Mouse (Mus musculus) heart, embryonic 10.5 days (tissue): ENCODE data around the gene Zswim4. TPM values are rescaled to one million over a fixed set of nuclear protein-coding genes. Genes with fewer than 3 reads are reported as not detected.

Source experiments
- DNase-seq: peaks from one replicate; pipeline ENCODE4 v3.0.0-alpha.2; 2017; ENCODE audit warnings: low spot score
- H3K27ac ChIP-seq: fragments of 300-500 bp; sonication (generic); 2 replicates; pipeline ENCODE4 v1.5.1; 2016; ENCODE audit warnings: mild to moderate bottlenecking
- H3K27me3 ChIP-seq: fragments of 300-500 bp; sonication (generic); 2 replicates; pipeline ENCODE4 v1.6.1; 2016; ENCODE audit warnings: mild to moderate bottlenecking; ENCODE audit not compliant: poor library complexity, insufficient read depth, severe bottlenecking
- H3K36me3 ChIP-seq: fragments of 300-500 bp; sonication (generic); 2 replicates; pipeline ENCODE4 v1.6.1; 2016; ENCODE audit warnings: mild to moderate bottlenecking, moderate library complexity
- H3K4me1 ChIP-seq: fragments of 300-500 bp; sonication (generic); 2 replicates; pipeline ENCODE4 v1.6.1; 2016; ENCODE audit warnings: mild to moderate bottlenecking
- H3K4me3 ChIP-seq: fragments of 300-500 bp; sonication (generic); 2 replicates; pipeline ENCODE4 v1.5.1; 2016; ENCODE audit warnings: mild to moderate bottlenecking, moderate library complexity
- H3K9me3 ChIP-seq: fragments of 300-500 bp; sonication (generic); 2 replicates; pipeline ENCODE4 v1.6.1; 2016; ENCODE audit warnings: mild to moderate bottlenecking, moderate library complexity
- WGBS: fragments of 180-500 bp; shearing (Covaris S2); methylation state at CpG from one replicate; pipeline ENCODE4 v1.1.7; 2016; 5-methylcytosine and 5-hydroxymethylcytosine counted together
- microRNA counts: library from miRNA; unstranded; fragments of <30 nt; microRNA quantifications from one replicate; lab custom pipeline; 2017
- microRNA-seq: library from miRNA; unstranded; fragments of <30 nt; microRNA quantifications from one replicate; pipeline ENCODE4, GENCODE M21; 2017
- polyA plus RNA-seq: library from polyadenylated mRNA; unstranded; fragments of >200 nt; fragmentation: Nextera tagmentation; extraction: Ambion mirVana; gene quantifications from 2 replicates; pipeline ENCODE4 v1.2.1, GENCODE M21; 2016

Gene Zswim4
- polyA plus RNA-seq, 1 experiment from 2014 or later, result 17.5 TPM

DNA sequence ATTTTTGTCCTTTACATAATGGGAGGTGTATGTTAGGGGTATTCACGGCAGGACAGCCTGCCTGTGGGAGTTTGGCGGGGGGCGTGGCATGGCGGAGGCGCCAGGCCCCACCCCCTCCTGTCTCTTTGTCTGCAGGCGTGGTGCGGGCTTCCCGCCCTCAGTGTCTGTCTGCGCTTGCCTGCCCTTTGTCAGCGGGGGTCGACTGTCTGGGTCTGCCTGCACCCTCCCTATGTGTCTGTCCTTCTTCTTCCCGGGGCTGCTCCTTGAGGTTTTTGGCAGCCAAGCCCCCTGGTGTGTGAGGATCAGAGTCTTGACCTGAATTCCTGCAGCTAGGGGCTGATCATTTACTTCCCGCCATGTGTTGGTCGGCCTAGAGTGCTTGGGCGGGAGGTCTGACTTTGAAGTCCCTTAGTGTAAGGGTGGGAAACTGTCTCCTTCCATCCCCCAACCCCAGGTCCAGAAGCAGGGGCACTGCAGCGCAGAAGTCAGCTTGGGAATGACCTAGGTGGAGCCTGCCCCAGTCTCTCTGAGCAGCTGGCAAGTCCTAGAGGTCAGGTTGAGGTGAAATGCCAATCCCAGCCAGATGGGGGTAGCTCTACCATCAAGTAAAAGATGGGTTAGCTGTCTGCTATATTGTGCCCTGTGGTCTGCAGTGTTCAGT lies 56.2 kb downstream of the Zswim4 start:
- peak overlapping the region; percentile 90 for H3K27ac ChIP-seq
- H3K36me3 ChIP-seq, result peaks cover 7% of the 10 kb centered on the region; the same call in 1 of the 2 replicates
- peak overlapping the region; percentile 46 for H3K4me3 ChIP-seq
- peaks cover 71% of the 10 kb centered on the region for H3K4me1 ChIP-seq
- DNase-seq, result peak; percentile 87
- WGBS, result 2% methylated on average over 16 of the region's 16 CpGs
- peaks cover 8% of the 10 kb centered on the region; the same call in 1 of the 2 replicates for H3K27me3 ChIP-seq
- H3K9me3 ChIP-seq, result no peaks in the 10 kb centered on the region

DNA sequence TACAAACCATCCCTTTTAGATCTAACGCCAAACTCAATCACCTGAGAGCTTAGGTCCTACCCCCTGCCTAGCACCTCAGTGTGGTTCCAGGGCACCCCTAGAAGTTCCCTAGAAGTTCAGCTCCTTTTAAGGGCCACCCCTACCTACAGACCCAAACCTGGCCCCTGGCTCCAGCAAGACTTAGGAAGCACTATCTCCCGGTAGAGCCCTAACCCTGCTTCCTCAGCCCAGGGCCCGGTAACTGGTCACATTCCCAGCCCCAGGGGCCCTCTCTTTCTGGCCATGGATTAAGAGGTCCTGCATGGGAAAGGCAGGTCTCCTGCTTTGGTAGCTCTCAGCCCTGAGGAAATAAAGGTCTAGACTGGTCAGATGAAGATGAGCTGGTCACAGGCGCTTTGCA lies 56.9 kb downstream of the Zswim4 start:
- peak overlapping the region; percentile 90 for H3K27ac ChIP-seq
- no peaks in the 10 kb centered on the region for H3K9me3 ChIP-seq
- H3K4me3 ChIP-seq, result peak overlapping the region; percentile 46
- peaks cover 13% of the 10 kb centered on the region for H3K36me3 ChIP-seq
- H3K4me1 ChIP-seq, result peaks cover 71% of the 10 kb centered on the region
- peaks cover 5% of the 10 kb centered on the region; the same call in 1 of the 2 replicates for H3K27me3 ChIP-seq
- WGBS, result 14% methylated on average over 4 of the region's 4 CpGs
- DNase-seq, result peak; percentile 72

DNA sequence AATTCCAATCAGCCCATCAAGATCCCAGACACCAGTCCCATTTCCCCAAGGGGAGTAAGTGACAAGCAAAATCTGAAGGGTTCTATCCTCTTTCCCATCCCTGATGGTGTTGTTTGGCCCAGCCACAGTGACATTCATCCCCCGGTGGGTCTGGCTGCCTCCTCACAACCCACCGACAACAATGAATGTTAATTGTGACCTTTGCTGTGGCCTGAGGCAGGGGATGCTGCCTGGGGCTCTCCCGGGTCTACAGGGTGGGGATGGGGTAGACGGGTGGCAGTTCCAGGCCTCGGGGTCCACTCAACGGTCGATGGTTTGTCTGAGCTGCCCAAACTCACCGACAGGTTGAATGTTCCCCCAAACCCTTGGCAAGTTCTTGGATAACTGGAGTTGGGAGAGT lies 58.3 kb downstream of the Zswim4 start:
- H3K36me3 ChIP-seq, result peaks cover 26% of the 10 kb centered on the region
- WGBS, result 83% methylated on average over 8 of the region's 8 CpGs

DNA sequence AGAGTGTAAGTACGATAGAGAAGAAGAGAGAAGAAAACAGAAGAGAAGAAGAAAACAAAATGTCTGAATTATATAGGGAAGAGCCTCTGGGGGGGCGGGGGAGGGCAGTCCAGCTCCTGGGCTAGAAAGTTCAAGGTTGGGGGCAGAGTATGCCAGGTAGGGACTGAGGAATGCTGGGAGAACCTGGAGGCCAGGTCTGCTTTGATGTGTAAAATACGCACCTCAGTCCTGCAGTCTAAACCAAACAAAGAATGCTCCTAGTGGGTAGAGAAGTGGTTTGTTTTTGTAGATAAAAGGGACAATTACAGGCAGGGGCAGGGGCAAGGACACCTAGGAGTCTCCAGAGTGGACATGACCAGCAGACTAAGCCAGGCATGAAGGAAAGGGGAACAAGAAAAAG lies 59.5 kb downstream of the Zswim4 start:
- Histone ChIP-seq H3K4me3 (no peak overlapping the region), H3K9me3 (no peaks in the 10 kb centered on the region), H3K27me3 (no peaks in the 10 kb centered on the region), H3K36me3 (peaks cover 38% of the 10 kb centered on the region), H3K4me1 (peaks cover 51% of the 10 kb centered on the region), H3K27ac (no peak overlapping the region)
- 83% methylated on average over 3 of the region's 3 CpGs for WGBS
- no peak for DNase-seq

More for the DNA sequence above, 58.3 kb downstream of the Zswim4 start:
- Histone ChIP-seq H3K9me3 (no peaks in the 10 kb centered on the region), H3K4me3 (no peak overlapping the region), H3K27ac (peak overlapping the region; percentile 30; the same call in 1 of the 2 replicates), H3K4me1 (peaks cover 61% of the 10 kb centered on the region), H3K27me3 (no peaks in the 10 kb centered on the region)
- no peak for DNase-seq

DNA sequence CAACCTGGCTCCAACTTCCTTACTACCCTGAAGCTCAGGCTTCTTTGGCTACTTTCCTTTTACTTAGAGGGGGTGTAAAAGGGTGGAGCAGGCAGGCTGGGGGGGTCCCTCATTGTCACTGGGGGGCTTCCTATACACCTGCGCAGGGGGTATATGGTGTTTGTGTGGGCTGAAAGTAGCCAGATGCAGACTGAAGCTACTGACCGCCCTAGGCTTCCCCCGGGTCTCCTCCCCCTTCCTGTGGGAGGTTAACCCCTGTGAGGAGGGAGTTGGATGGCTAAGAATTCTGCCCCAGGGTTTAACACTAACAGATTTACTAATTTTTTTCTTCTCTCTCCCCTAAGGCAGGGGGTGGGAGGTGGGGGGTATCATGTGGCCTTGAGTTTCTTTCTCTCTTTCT lies 60.3 kb downstream of the Zswim4 start:
- H3K27ac ChIP-seq, result 0 out of 2 replicates have a peak overlapping the region, but pooled peaks have one; percentile 10
- WGBS, result 25% methylated on average over 3 of the region's 3 CpGs
- peaks cover 46% of the 10 kb centered on the region for H3K4me1 ChIP-seq
- H3K4me3 ChIP-seq, result no peak overlapping the region; the same call in 1 of the 2 replicates
- no peaks in the 10 kb centered on the region; the same call in 1 of the 2 replicates for H3K27me3 ChIP-seq
- H3K9me3 ChIP-seq, result no peaks in the 10 kb centered on the region
- peaks cover 46% of the 10 kb centered on the region for H3K36me3 ChIP-seq
- no peak for DNase-seq

DNA sequence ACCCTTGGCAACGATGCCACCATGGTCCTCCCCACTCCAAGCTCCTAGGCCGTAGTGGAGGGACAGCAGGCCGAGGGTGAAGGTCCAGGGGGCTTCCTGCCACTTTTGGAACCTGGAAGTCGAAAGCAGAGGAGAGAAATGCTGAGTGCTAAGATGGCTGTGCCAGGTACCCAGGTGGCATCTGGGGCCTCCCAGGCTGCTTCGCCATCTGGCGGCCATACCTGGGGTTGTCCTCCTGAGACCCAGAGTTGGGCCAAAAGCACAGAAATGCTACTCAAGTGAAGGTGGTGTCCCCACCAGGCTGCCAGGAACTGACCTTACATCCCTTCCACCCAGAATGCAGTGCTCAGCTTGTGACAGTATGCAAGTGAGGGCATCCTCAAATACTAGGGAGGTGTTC lies 63.0 kb downstream of the Zswim4 start:
- WGBS, result 79% methylated on average over 6 of the region's 6 CpGs
- Histone ChIP-seq H3K27ac (no peak overlapping the region), H3K27me3 (no peaks in the 10 kb centered on the region; the same call in 1 of the 2 replicates), H3K9me3 (no peaks in the 10 kb centered on the region), H3K36me3 (peaks cover 57% of the 10 kb centered on the region), H3K4me3 (no peak overlapping the region), H3K4me1 (peaks cover 21% of the 10 kb centered on the region)
- no peak for DNase-seq

DNA sequence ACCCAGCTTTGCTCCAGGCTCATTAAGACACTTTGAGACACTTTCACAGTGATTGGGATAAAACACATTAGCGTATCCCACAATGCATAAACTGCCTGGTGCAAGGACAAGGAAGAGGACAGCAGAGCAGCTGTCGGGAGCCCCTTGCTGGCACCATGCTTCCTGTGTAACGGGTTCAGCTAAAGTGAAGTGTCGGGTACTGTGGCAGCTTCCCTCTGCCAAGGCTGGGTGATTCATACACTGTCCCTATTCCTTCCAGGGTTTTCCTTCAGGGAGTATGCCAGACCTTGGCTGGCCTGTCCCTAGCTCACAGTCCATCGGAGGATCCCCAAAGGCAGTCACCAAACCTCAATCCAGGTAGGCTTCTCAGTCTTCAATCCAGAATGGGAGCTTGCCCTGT lies 66.8 kb downstream of the Zswim4 start:
- Histone ChIP-seq H3K4me1 (peaks cover 28% of the 10 kb centered on the region), H3K27me3 (no peaks in the 10 kb centered on the region; the same call in 1 of the 2 replicates), H3K4me3 (no peak overlapping the region), H3K36me3 (peaks cover 47% of the 10 kb centered on the region), H3K27ac (no peak overlapping the region), H3K9me3 (no peaks in the 10 kb centered on the region)
- DNase-seq, result no peak
- 89% methylated on average over 5 of the region's 5 CpGs for WGBS

DNA sequence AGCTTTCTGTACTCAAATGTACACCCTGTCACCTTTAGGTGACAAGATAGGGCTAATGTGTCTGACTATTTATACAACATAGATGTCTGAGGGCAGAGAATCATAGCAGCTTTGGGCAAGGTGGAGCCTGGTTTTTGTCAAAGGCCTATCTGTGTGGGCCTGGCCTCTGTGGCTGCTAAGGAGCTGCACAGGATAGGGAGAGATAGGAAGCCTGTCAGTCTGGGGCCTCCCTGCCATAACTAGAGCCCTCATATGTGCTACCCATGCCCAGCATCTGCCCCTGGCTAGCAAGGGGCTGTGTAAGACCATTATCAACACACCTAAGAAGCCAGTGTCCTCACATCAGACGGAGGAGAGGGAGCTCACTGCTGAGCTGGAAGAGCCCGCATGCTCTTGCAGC lies 69.2 kb downstream of the Zswim4 start:
- peak; percentile 73 for DNase-seq
- peak overlapping the region; percentile 13; the same call in 1 of the 2 replicates for H3K27ac ChIP-seq
- no peaks in the 10 kb centered on the region; the same call in 1 of the 2 replicates for H3K27me3 ChIP-seq
- peaks cover 23% of the 10 kb centered on the region for H3K36me3 ChIP-seq
- peaks cover 28% of the 10 kb centered on the region for H3K4me1 ChIP-seq
- H3K4me3 ChIP-seq, result no peak overlapping the region
- WGBS, result 66% methylated on average over 2 of the region's 2 CpGs
- H3K9me3 ChIP-seq, result no peaks in the 10 kb centered on the region

MicroRNAs encoded within 50 kb of the gene (microRNA counts, 519-probe panel; counts per million panel counts)
- not detected for microRNA mmu-miR-181c (lab: Ali Mortazavi, UCI)
- microRNA mmu-miR-23a (lab: Ali Mortazavi, UCI), result 6,998 counts per million, percentile 76 among the panel's probes with 10 or more counts
- 7,531 counts per million, percentile 85 among the panel's probes with 10 or more counts for microRNA mmu-miR-27a (lab: Ali Mortazavi, UCI)

Small RNA genes within 50 kb of the gene (microRNA-seq; reads per million reads assigned to microRNA genes)
- 1,977 reads per million, percentile 84 among the genes with 10 or more reads in this experiment for gene Mir181c
- gene Mir181d, result 2,530 reads per million, percentile 86 among the genes with 10 or more reads in this experiment
- gene Mir23a, result 21,982 reads per million, percentile 98 among the genes with 10 or more reads in this experiment
- not detected for gene Mir24-2
- 374 reads per million, percentile 67 among the genes with 10 or more reads in this experiment for gene Mir27a
- not detected for gene Mir3074-2

Other genes with a start within 250 kb of the Zswim4 start
- 5.0 and 10.7 TPM in 2 replicates for gene Samd1, start 239.4 kb downstream of the Zswim4 start, polyA plus RNA-seq
- 0.27 and 0.95 TPM in 2 replicates for gene 1700067K01Rik, start 235.6 kb downstream of the Zswim4 start, polyA plus RNA-seq
- gene 2210011C24Rik, start 224.9 kb downstream of the Zswim4 start, polyA plus RNA-seq, result 0.30 and 0.80 TPM in 2 replicates
- 4.9 and 7.4 TPM in 2 replicates for gene Palm3, start 215.6 kb downstream of the Zswim4 start, polyA plus RNA-seq
- 1.4 and 2.6 TPM in 2 replicates for gene Il27ra, start 194.5 kb downstream of the Zswim4 start, polyA plus RNA-seq
- gene Rln3, start 192.1 kb downstream of the Zswim4 start, polyA plus RNA-seq, result 0.67 TPM in 1 of 2 replicates, not detected in the other
- gene Gm10643, start 171.9 kb downstream of the Zswim4 start, polyA plus RNA-seq, result 1.0 and 1.4 TPM in 2 replicates
- 6.5 and 7.3 TPM in 2 replicates for gene Rfx1, start 170.2 kb downstream of the Zswim4 start, polyA plus RNA-seq
- gene Dcaf15, start 132.3 kb downstream of the Zswim4 start, polyA plus RNA-seq, result 10.4 and 14.2 TPM in 2 replicates
- gene Podnl1, start 111.1 kb downstream of the Zswim4 start, polyA plus RNA-seq, result 0.05 and 0.10 TPM in 2 replicates
- 19.5 and 19.7 TPM in 2 replicates for gene Cc2d1a, start 89.1 kb downstream of the Zswim4 start, polyA plus RNA-seq
- 0.79 and 1.5 TPM in 2 replicates for gene 4930432K21Rik, start 89.0 kb downstream of the Zswim4 start, polyA plus RNA-seq
- gene Nanos3, start 51.8 kb downstream of the Zswim4 start, polyA plus RNA-seq, result 1.2 and 2.3 TPM in 2 replicates
- 353 and 374 TPM in 2 replicates for gene D8Ertd738e, start 12.7 kb upstream of the Zswim4 start, polyA plus RNA-seq
- gene Mri1, start 20.3 kb upstream of the Zswim4 start, polyA plus RNA-seq, result 60.5 and 74.9 TPM in 2 replicates
- 18.8 and 20.8 TPM in 2 replicates for gene Ccdc130, start 33.3 kb upstream of the Zswim4 start, polyA plus RNA-seq
- gene Cacna1a, start 151.4 kb upstream of the Zswim4 start, polyA plus RNA-seq, result 5.4 and 6.0 TPM in 2 replicates